Mouse (Mus musculus): ENCODE measurements around the gene Ifitm10.

- no peak for TF ChIP-seq EP300 (IDR thresholded peaks at IDR 0.05; ENCODE audit: low read depth)
- no peak for TF ChIP-seq CTCF (IDR thresholded peaks at IDR 0.05; ENCODE audit: low read depth)
Measured at GRCm38 (mm10) chr7:142400112-142400749, 26.7 kb upstream of the Ifitm10 start.

Data from liver, embryonic 14.5 days (tissue).